Mouse (Mus musculus) MEL (cell line): Measurements from ENCODE around the gene Gm29609.

ENCODE experiments used
- CTCF ChIP-seq, 3 experiments: IDR thresholded peaks in 2 of 3; conservative IDR thresholded peaks in 1 of 3; 2 replicates each; pipeline ENCODE4 v1.5.1; 2011 to 2012; ENCODE audit warnings: low read length in 3 of 3, low read depth in 2 of 3, mild to moderate bottlenecking in 2 of 3, improper control_type of control experiment in 1 of 3, inconsistent platforms in 1 of 3, mixed read lengths in 1 of 3, moderate library complexity in 1 of 3; ENCODE audit not compliant: control insufficient read depth in 1 of 3, insufficient read depth in 1 of 3, poor library complexity in 1 of 3, severe bottlenecking in 1 of 3
- GABPA ChIP-seq: IDR thresholded peaks from 2 replicates; pipeline ENCODE4 v1.6.1; 2012; ENCODE audit warnings: low read depth, mild to moderate bottlenecking, inconsistent platforms, low read length, improper control_type of control experiment, moderate library complexity
- GATA1 ChIP-seq: IDR thresholded peaks from 2 replicates; pipeline ENCODE4 v1.6.1; 2011; ENCODE audit warnings: low read depth, low read length, improper control_type of control experiment
- HCFC1 ChIP-seq: IDR thresholded peaks from 2 replicates; pipeline ENCODE4 v1.6.1; 2012; ENCODE audit warnings: low read depth, mild to moderate bottlenecking, inconsistent platforms, low read length, improper control_type of control experiment, moderate library complexity
- MAX ChIP-seq: IDR thresholded peaks from 2 replicates; pipeline ENCODE4 v1.6.1; 2011; ENCODE audit warnings: low read length, improper control_type of control experiment
- MAZ ChIP-seq: IDR thresholded peaks from 2 replicates; pipeline ENCODE4 v1.6.1; 2012; ENCODE audit warnings: low read depth, mild to moderate bottlenecking, inconsistent platforms, low read length, improper control_type of control experiment
- NELFE ChIP-seq: IDR thresholded peaks from 2 replicates; pipeline ENCODE4 v1.6.1; 2011; ENCODE audit warnings: low read depth, low read length, improper control_type of control experiment
- POLR2A ChIP-seq, 2 experiments: IDR thresholded peaks; 2 replicates each; pipeline ENCODE4 v1.6.1; 2011 to 2012; ENCODE audit warnings: low read length in 2 of 2, mild to moderate bottlenecking in 2 of 2, control low read depth in 1 of 2, improper control_type of control experiment in 1 of 2, low read depth in 1 of 2, moderate library complexity in 1 of 2; ENCODE audit not compliant: control insufficient read depth in 1 of 2, insufficient read depth in 1 of 2, poor library complexity in 1 of 2
- TBP ChIP-seq: IDR thresholded peaks from 2 replicates; pipeline ENCODE4 v1.8.0; 2011; ENCODE audit warnings: low read depth, low read length, improper control_type of control experiment
- USF2 ChIP-seq, 2 experiments: IDR thresholded peaks; 2 replicates each; pipeline ENCODE4 v1.6.1; 2011 to 2012; ENCODE audit warnings: improper control_type of control experiment in 2 of 2, low read length in 2 of 2, borderline replicate concordance in 1 of 2, inconsistent platforms in 1 of 2, low read depth in 1 of 2, mild to moderate bottlenecking in 1 of 2; ENCODE audit not compliant: insufficient read depth in 1 of 2
- ZC3H11A ChIP-seq: IDR thresholded peaks from 2 replicates; pipeline ENCODE4 v1.6.1; 2012; ENCODE audit warnings: low read depth, mild to moderate bottlenecking, inconsistent platforms, low read length, improper control_type of control experiment
- ZMIZ1 ChIP-seq: IDR thresholded peaks from 2 replicates; pipeline ENCODE4 v1.6.1; 2012; ENCODE audit warnings: low read depth, mild to moderate bottlenecking, inconsistent platforms, low read length, improper control_type of control experiment, moderate library complexity

DNA sequence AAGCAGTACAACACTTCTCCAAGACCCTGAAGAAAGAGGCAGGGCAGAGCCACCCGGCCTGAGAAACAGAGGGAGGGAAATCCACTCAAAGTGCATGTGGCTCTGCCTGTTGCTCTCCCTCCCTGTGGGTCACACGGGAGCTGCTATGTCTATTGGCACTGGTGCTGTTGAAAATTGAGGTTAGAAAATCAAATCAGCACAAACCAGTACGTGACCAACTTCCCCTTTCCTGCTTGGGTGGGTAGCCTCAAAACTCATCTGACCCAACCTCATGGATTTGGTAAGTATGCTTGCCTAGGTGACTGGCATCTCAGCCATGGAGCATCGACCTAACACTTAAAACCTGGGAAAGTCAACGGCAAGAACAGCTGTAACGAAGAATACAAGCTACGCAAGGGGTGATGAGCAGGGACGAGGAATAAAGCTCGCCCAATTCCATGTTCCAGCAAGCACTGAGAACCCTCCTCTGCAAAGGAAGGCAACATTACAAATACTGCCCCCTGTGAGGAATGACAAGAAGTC lies 73.8 kb downstream of the Gm29609 start, which contains the start of gene Dnajc5g:
- TF ChIP-seq HCFC1: no peak
- no peak for TF ChIP-seq ZC3H11A
- TF ChIP-seq POLR2A (IDR thresholded peaks at IDR 0.05; ENCODE audit: control insufficient read depth in 1 of 2, insufficient read depth in 1 of 2, low read depth in 1 of 2, low read length in 2 of 2, poor library complexity in 1 of 2): no peak
- no peak for TF ChIP-seq USF2 (IDR thresholded peaks at IDR 0.05; ENCODE audit: borderline replicate concordance in 1 of 2, insufficient read depth in 1 of 2, low read depth in 1 of 2, low read length in 2 of 2)
- TF ChIP-seq TBP: no peak
- TF ChIP-seq CTCF (IDR thresholded peaks at IDR 0.05 in 2 of 3, conservative IDR thresholded peaks at IDR 0.05 in 1 of 3; ENCODE audit: control insufficient read depth in 1 of 3, insufficient read depth in 1 of 3, low read depth in 2 of 3, low read length in 3 of 3, poor library complexity in 1 of 3, severe bottlenecking in 1 of 3): no peak
- TF ChIP-seq GABPA: no peak
- no peak for TF ChIP-seq MAZ
- no peak for TF ChIP-seq ZMIZ1
- TF ChIP-seq MAX: no peak
- TF ChIP-seq GATA1: no peak
- no peak for TF ChIP-seq NELFE
